Mouse (Mus musculus): ENCODE measurements around the gene Gm10799.

DNA sequence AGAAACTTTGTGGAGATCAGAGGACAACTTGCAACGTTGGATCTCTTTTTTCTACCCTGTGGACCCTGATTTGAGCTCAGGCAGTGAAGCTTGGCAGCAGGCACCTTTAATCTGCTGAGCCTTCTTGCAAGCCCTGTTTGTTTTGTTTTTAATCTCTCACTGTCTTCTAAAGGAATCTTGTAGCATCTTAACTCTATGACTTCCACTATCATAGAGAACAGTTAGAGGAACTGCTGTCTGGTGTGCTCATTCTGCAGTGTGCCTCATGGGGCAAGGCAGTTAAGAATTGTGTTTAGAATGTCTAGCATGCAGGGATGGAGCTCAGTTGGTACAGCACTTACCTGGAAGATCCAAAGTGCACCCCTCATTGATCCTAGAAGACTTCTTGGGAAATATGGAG is 31.6 kb upstream of the Gm10799 start:
- TF ChIP-seq CTCF (conservative IDR thresholded peaks at IDR 0.05; ENCODE audit: low read length) (no peak), NANOG (IDR thresholded peaks at IDR 0.05; ENCODE audit: borderline replicate concordance, low read length) (no peak), POU5F1 (IDR thresholded peaks at IDR 0.05; ENCODE audit: borderline replicate concordance, low read length) (no peak)

All from E14TG2a.4 (cell line).